Mouse (Mus musculus): ENCODE data around the gene Gm13090.

DNA sequence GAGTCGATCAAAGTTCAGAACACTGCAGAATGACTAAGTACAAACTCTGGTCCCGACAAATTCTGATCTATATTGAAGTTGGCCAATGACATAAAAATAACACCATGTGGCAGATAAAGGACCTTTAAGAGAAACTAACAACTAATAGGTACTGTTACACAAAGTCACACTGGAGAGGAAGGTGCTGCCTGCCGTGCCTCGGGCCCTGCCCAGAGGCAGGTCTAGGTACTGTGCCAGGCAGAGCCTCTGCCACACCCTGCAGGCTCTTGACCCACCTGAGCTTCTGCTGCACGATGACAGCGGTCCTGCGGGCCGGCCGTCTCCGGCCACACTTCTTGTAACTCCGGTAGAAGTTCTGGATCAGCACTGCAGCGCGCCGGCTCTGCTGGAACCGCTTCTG, 14.6 kb upstream of the Gm13090 start:
- no peak for TF ChIP-seq POLR2A (IDR thresholded peaks at IDR 0.05; ENCODE audit: low read depth, low read length)
- no peak for TF ChIP-seq CTCF (IDR thresholded peaks at IDR 0.05; ENCODE audit: extremely low read depth, insufficient read length, insufficient replicate concordance, low read depth, low read length)
